Mouse (Mus musculus) liver (tissue): ENCODE data around the gene Mfsd4b2.
"Not testable (repeated sequence)": the region's sequence is repeated elsewhere in the genome, so short reads cannot be mapped to it uniquely, and the experiment has no call there.

Experiments used
- DNase-seq: peaks from one replicate; pipeline ENCODE4 v3.0.0-alpha.2; 2020; ENCODE audit warnings: mixed read lengths

The Mfsd4b2 gene

GRCm38 (mm10) chr10:39926616-39927139 lies at the start of gene Mfsd4b2:
Mfsd4b2 (minus strand) TSS chr10:39926923.
- peak; percentile 31 for DNase-seq

GRCm38 (mm10) chr10:39975771-39976170 lies 49.0 kb upstream of the Mfsd4b2 start:
- no peak for DNase-seq

GRCm38 (mm10) chr10:39974982-39975381 lies 48.3 kb upstream of the Mfsd4b2 start:
- no peak for DNase-seq

- DNase-seq, result no peak
Observed at GRCm38 (mm10) chr10:39967512-39967911, 40.8 kb upstream of the Mfsd4b2 start.

GRCm38 (mm10) chr10:39961906-39962305 lies 35.2 kb upstream of the Mfsd4b2 start:
- no peak for DNase-seq

- DNase-seq, result no peak
Observed at GRCm38 (mm10) chr10:39960441-39960822, 33.7 kb upstream of the Mfsd4b2 start.

GRCm38 (mm10) chr10:39959761-39960440 lies 33.2 kb upstream of the Mfsd4b2 start, which contains the start of gene Mfsd4b3:
Mfsd4b3 (minus strand) TSS chr10:39960153.
- peak; percentile 91 for DNase-seq

GRCm38 (mm10) chr10:39958266-39958665 lies 31.5 kb upstream of the Mfsd4b2 start:
- no peak for DNase-seq

- DNase-seq, result no peak
Observed at GRCm38 (mm10) chr10:39956340-39956878, 29.7 kb upstream of the Mfsd4b2 start.

GRCm38 (mm10) chr10:39955163-39955562 lies 28.4 kb upstream of the Mfsd4b2 start:
- no peak for DNase-seq

GRCm38 (mm10) chr10:39949377-39949954 lies 22.7 kb upstream of the Mfsd4b2 start:
- DNase-seq, result no peak

- not testable (repeated sequence) for DNase-seq
Observed at GRCm38 (mm10) chr10:39947195-39947594, 20.5 kb upstream of the Mfsd4b2 start.

GRCm38 (mm10) chr10:39936553-39936952 lies 9.8 kb upstream of the Mfsd4b2 start:
- DNase-seq, result no peak

GRCm38 (mm10) chr10:39924556-39924955 lies 2.2 kb downstream of the Mfsd4b2 start:
- peak; percentile 64 for DNase-seq

GRCm38 (mm10) chr10:39912616-39913015 lies 14.1 kb downstream of the Mfsd4b2 start:
- DNase-seq, result no peak

- DNase-seq, result no peak
Observed at GRCm38 (mm10) chr10:39908768-39909441, 17.8 kb downstream of the Mfsd4b2 start.

- no peak for DNase-seq
Observed at GRCm38 (mm10) chr10:39906799-39907658, 19.7 kb downstream of the Mfsd4b2 start.

GRCm38 (mm10) chr10:39904191-39904590 lies 22.5 kb downstream of the Mfsd4b2 start:
- no peak for DNase-seq

GRCm38 (mm10) chr10:39898874-39899371 lies 27.8 kb downstream of the Mfsd4b2 start, which contains the start of gene Mfsd4b4:
Mfsd4b4 (minus strand) TSS chr10:39899238.
- peak; percentile 91 for DNase-seq

GRCm38 (mm10) chr10:39896503-39896902 lies 30.2 kb downstream of the Mfsd4b2 start:
- DNase-seq, result no peak

- DNase-seq, result peak; percentile 89
Observed at GRCm38 (mm10) chr10:39893702-39894697, 32.7 kb downstream of the Mfsd4b2 start.
